Comparison of ENCODE assay signal across 11 mouse cellular contexts in the genomic region with DNA sequence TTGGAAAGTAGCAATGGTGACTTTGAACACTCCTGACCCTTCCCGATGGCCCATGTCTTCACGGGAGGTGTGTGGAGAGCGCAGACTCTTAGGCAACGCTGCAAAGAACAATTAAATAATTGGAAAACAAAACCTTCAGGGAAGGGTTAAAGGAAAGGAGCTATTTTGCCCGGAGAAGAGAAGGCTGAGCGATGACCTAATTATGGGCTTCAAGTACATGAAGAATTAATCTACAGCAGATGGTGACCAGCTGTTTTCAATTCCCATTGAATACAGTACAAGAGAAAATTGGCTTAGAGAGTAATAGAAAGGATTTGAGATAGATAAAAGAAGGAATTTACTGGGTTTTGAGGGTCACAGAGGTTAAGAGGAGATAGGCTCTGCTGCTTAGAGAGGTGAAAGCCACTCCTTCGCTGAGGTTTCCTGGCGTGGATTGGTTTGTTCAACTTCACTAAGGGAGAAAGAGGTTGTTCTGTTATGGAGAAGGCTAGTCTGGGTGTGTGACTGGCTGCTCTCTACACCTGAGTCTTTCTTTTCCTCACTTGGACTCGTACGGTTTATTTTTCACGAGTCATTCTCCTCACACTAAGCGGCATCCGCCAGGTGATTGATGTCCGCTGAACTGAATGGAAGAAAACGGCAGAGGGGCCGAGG.
DNase-seq lines count a peak whose midpoint lies in the region; ATAC-seq and TF ChIP-seq lines count a peak whose summit lies in the region.
"Had no signal": no experiment of that assay in that cellular context is flagged by ENCODE, and none has a peak within 500 bp of the region (broad histone marks: within the 10 kb centered on the region; RNA-seq: fewer than 3 reads in every experiment).

No protein-coding gene starts in this region.

- peak; percentile 61; the same call in 1 of the 2 replicates for ATAC-seq in lung, embryonic 15.5 days (ENCODE audit: borderline replicate concordance, extremely low read depth, low FRiP score, low TSS enrichment)
- peak; percentile 29; the same call in 1 of the 2 replicates for ATAC-seq in hindbrain, embryonic 14.5 days (ENCODE audit: low FRiP score)
- ATAC-seq: liver, embryonic 12.5 days had no signal

- no peak overlapping the region for H3K27ac ChIP-seq in lung, embryonic 15.5 days
- no peak overlapping the region for H3K27ac ChIP-seq in hindbrain, embryonic 14.5 days
- H3K27ac ChIP-seq: liver, embryonic 12.5 days had no signal

- H3K4me2 ChIP-seq in lung, embryonic 15.5 days = no peak overlapping the region
- H3K4me2 ChIP-seq in hindbrain, embryonic 14.5 days (replicated peaks) = no peak overlapping the region
- H3K4me2 ChIP-seq: liver, embryonic 12.5 days had no signal

- no peak overlapping the region for H3K9ac ChIP-seq in lung, embryonic 15.5 days
- no peak overlapping the region for H3K9ac ChIP-seq in hindbrain, embryonic 14.5 days
- H3K9ac ChIP-seq: liver, embryonic 12.5 days had no signal

- peak; percentile 28 for DNase-seq in gastrocnemius, adult 18-20 months (ENCODE audit: low spot score)
- no peak for DNase-seq in gastrocnemius, postnatal 10 days
- DNase-seq in lung, adult 2 months = no peak
- peak; percentile 41 for DNase-seq in hindbrain, embryonic 14.5 days (ENCODE audit: low spot score)
- DNase-seq in retina, postnatal 1 day = peak; percentile 93
- DNase-seq in spleen, adult 18-20 months = no peak
- DNase-seq in adrenal gland, postnatal 4 days (ENCODE audit: low spot score in 2 of 2) = no peak
- DNase-seq: cerebellum, postnatal 36 days; gastrocnemius, postnatal 14 days had no signal

- 46% methylated on average over 16 of the region's 16 CpGs for WGBS in lung, embryonic 15.5 days
- 58% methylated on average over 16 of the region's 16 CpGs for WGBS in lung, adult 2 months
- 57% methylated on average over 16 of the region's 16 CpGs for WGBS in hindbrain, embryonic 14.5 days

- H3K4me1 ChIP-seq in lung, embryonic 15.5 days = no peaks in the 10 kb centered on the region
- no peaks in the 10 kb centered on the region for H3K4me1 ChIP-seq in lung, adult 2 months (ENCODE audit: control insufficient read depth, insufficient read depth, low read length)
- H3K4me1 ChIP-seq in hindbrain, embryonic 14.5 days (replicated peaks; ENCODE audit: control insufficient read depth, insufficient read depth, low read length) = no peaks in the 10 kb centered on the region
- H3K4me1 ChIP-seq: liver, embryonic 12.5 days had no signal

- no peaks in the 10 kb centered on the region for H3K36me3 ChIP-seq in lung, embryonic 15.5 days
- H3K36me3 ChIP-seq in hindbrain, embryonic 14.5 days (replicated peaks; ENCODE audit: control insufficient read depth, insufficient read depth) = no peaks in the 10 kb centered on the region
- H3K36me3 ChIP-seq: liver, embryonic 12.5 days had no signal

- TF ChIP-seq POLR2A in lung, adult 2 months (IDR thresholded peaks at IDR 0.05; ENCODE audit: borderline replicate concordance, extremely low read depth, low read depth, low read length) = no peak

- H3K9me3 ChIP-seq in lung, embryonic 15.5 days = no peaks in the 10 kb centered on the region
- no peaks in the 10 kb centered on the region for H3K9me3 ChIP-seq in hindbrain, embryonic 14.5 days (ENCODE audit: control insufficient read depth, low read length)
- H3K9me3 ChIP-seq: liver, embryonic 12.5 days had no signal

- H3K27me3 ChIP-seq in lung, embryonic 15.5 days = no peaks in the 10 kb centered on the region
- H3K27me3 ChIP-seq in hindbrain, embryonic 14.5 days (ENCODE audit: control insufficient read depth, insufficient read depth, low read length) = no peaks in the 10 kb centered on the region
- H3K27me3 ChIP-seq: liver, embryonic 12.5 days had no signal

- no peak for TF ChIP-seq CTCF in lung, adult 2 months (IDR thresholded peaks at IDR 0.05; ENCODE audit: insufficient read depth, low read length)

- H3K4me3 ChIP-seq in lung, embryonic 15.5 days = no peak overlapping the region
- H3K4me3 ChIP-seq in lung, adult 2 months (replicated peaks; ENCODE audit: extremely low read depth, low read depth, low read length) = no peak overlapping the region
- H3K4me3 ChIP-seq in hindbrain, embryonic 14.5 days (replicated peaks; ENCODE audit: low read length) = no peak overlapping the region
- H3K4me3 ChIP-seq: liver, embryonic 12.5 days had no signal

Comparison
In these comparisons a context has a peak if more than half of its experiments do, and no peak if none do; other contexts are left out.
1. DNase-seq: peak in gastrocnemius, adult 18-20 months (single experiment), hindbrain, embryonic 14.5 days (single experiment) and retina, postnatal 1 day (single experiment); none in gastrocnemius, postnatal 10 days (single experiment), lung, adult 2 months (single experiment), spleen, adult 18-20 months (0 of 2) and adrenal gland, postnatal 4 days (0 of 2).